Mouse (Mus musculus): ENCODE measurements around the gene Rapgef3.

GRCm38 (mm10) chr15:97784092-97784559 lies 16.4 kb upstream of the Rapgef3 start:
- TF ChIP-seq CTCF (IDR thresholded peaks at IDR 0.05; ENCODE audit: low read depth, low read length) (peak; percentile 87), POLR2A (IDR thresholded peaks at IDR 0.05; ENCODE audit: borderline replicate concordance, low read depth, low read length) (no peak; the same call in 1 of the 2 replicates)

Data from bone marrow macrophage, adult 2 months (primary cell).